Mouse (Mus musculus): ENCODE results near the gene Cdk5r2. TPM values are rescaled to one million over a fixed set of nuclear protein-coding genes. Genes with fewer than 3 reads are reported as not detected.

Gene Cdk5r2
- total and polyA plus RNA-seq, 3 experiments: 0.04 to 0.24 TPM; not detected in 1

DNA sequence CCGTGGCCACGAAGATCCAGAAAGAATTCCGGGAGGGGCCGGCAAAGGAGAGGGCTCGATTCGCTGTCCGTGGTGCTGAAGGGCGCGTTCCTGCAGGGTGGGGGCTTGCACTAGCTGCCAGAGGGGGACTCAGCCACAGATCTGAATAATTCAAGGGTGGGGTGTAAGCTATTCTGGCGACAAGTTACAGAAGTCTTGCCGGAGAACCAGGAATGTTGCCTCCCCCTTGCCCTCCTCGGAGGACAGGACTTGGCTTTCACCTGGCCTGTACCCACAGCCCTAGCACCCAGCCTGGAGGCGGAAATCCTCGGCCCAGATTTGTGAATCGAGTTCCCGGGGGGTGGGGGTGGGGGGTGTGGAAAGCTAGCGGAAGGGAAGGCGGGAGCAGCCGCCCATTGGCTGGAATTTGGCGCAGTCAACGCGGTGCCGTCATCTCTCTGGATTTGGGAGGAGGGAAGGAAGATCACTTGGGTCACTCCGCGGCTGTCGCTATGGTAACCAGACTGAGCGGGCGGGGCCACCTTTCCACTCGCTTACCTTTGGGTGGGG, 3.5 kb downstream of the Cdk5r2 start:
- TF ChIP-seq CHD1 (IDR thresholded peaks at IDR 0.05; ENCODE audit: low read depth, low read length) (no peak), HCFC1 (IDR thresholded peaks at IDR 0.05; ENCODE audit: low read depth, low read length) (no peak), JUN (IDR thresholded peaks at IDR 0.05; ENCODE audit: insufficient read depth, low read depth, low read length) (no peak), MEF2A (IDR thresholded peaks at IDR 0.05; ENCODE audit: borderline replicate concordance, low read depth, low read length) (no peak), ZMIZ1 (IDR thresholded peaks at IDR 0.05; ENCODE audit: low read depth, low read length) (no peak), MAX (IDR thresholded peaks at IDR 0.05; ENCODE audit: low read length) (no peak), KAT2A (IDR thresholded peaks at IDR 0.05; ENCODE audit: insufficient replicate concordance, low read length) (no peak), MXI1 (IDR thresholded peaks at IDR 0.05; ENCODE audit: low read depth, low read length) (no peak), ZC3H11A (IDR thresholded peaks at IDR 0.05; ENCODE audit: low read depth, low read length) (no peak), SMC3 (IDR thresholded peaks at IDR 0.05; ENCODE audit: low read depth, low read length) (no peak), NELFE (IDR thresholded peaks at IDR 0.05; ENCODE audit: low read depth, low read length) (no peak), BHLHE40 (IDR thresholded peaks at IDR 0.05; ENCODE audit: low read depth, low read length) (no peak), RAD21 (IDR thresholded peaks at IDR 0.05; ENCODE audit: low read depth, low read length) (no peak)
- DNase-seq (ENCODE audit: extremely low read depth): no peak
- Histone ChIP-seq H3K4me3 (replicated peaks in 1 of 3; ENCODE audit: low read depth in 2 of 3, low read length in 2 of 3, poor library complexity in 1 of 3) (no peak overlapping the region), H3K36me3 (replicated peaks in 1 of 2; ENCODE audit: control insufficient read depth in 1 of 2, insufficient read depth in 1 of 2, low read length in 1 of 2) (no peaks in the 10 kb centered on the region), H3K27me3 (replicated peaks) (no peaks in the 10 kb centered on the region), H3K27ac (ENCODE audit: insufficient read depth, low read depth) (no peak overlapping the region), H3K4me2 (ENCODE audit: insufficient read depth, low read depth, poor library complexity, severe bottlenecking) (no peak overlapping the region), H3K4me1 (ENCODE audit: control insufficient read depth in 1 of 2, insufficient read depth in 2 of 2) (peaks cover 3 to 26% of the 10 kb centered on the region in 2 experiments; a peak in 3 of 4 replicates), H3K9ac (ENCODE audit: insufficient read depth, low read depth) (no peak overlapping the region), H3K9me3 (replicated peaks; ENCODE audit: low read length) (peaks cover 14% of the 10 kb centered on the region), H3K79me2 (replicated peaks; ENCODE audit: control insufficient read depth, extremely low read depth, insufficient read depth, poor library complexity, severe bottlenecking) (no peaks in the 10 kb centered on the region)
- dilution Hi-C loops (cut with MboI; ENCODE audit: extremely low pct_ligation_motif_present, extremely low pct_unique_long_range_greater_than_20kb, low sequenced_read_pairs) (no loop called here), in situ Hi-C loops (cut with MboI; ENCODE audit: low pct_ligation_motif_present, low pct_unique_long_range_greater_than_20kb, low sequenced_read_pairs) (no loop called here)

DNA sequence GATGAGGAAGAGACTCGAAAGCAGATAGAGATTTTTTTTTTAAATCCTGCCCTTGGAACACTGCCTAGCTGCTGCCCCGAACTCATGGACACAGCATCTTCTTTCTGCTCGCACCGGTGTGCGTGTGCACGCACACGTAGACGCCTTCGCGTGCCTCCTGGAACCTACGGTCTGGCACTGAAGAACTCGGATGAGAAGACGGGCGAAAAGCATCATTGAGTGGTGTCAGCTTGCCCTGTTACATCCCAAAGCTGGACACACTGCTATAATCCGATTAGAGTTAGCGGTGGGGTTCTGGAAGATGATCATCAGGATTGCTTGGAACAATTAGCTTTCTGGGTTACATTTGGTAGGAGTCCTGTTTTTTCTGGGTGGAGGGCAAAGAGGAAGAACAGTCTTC, 4.1 kb downstream of the Cdk5r2 start:
- no peaks in the 10 kb centered on the region for H3K27me3 ChIP-seq (replicated peaks)
- TF ChIP-seq SIN3A (IDR thresholded peaks at IDR 0.05; ENCODE audit: low read length) (no peak), UBTF (IDR thresholded peaks at IDR 0.05; ENCODE audit: low read depth, low read length) (no peak), ETS1 (conservative IDR thresholded peaks at IDR 0.05; ENCODE audit: low read depth, low read length) (no peak), USF2 (conservative IDR thresholded peaks at IDR 0.05; ENCODE audit: low read depth, low read length) (no peak), TCF12 (IDR thresholded peaks at IDR 0.05; ENCODE audit: low read depth, low read length) (no peak), CHD2 (IDR thresholded peaks at IDR 0.05; ENCODE audit: low read length) (no peak), EP300 (IDR thresholded peaks at IDR 0.05; ENCODE audit: low read length) (no peak), RAD21 (IDR thresholded peaks at IDR 0.05; ENCODE audit: low read depth, low read length) (no peak), E2F4 (IDR thresholded peaks at IDR 0.05; ENCODE audit: insufficient replicate concordance, low read depth, low read length) (no peak), MEF2A (IDR thresholded peaks at IDR 0.05; ENCODE audit: borderline replicate concordance, low read depth, low read length) (no peak), JUN (IDR thresholded peaks at IDR 0.05; ENCODE audit: insufficient read depth, low read depth, low read length) (no peak)
- H3K9me3 ChIP-seq (replicated peaks; ENCODE audit: low read length): peaks cover 14% of the 10 kb centered on the region
- no peak overlapping the region for H3K9ac ChIP-seq (ENCODE audit: insufficient read depth, low read depth)
- in situ Hi-C loops (cut with MboI; ENCODE audit: low pct_ligation_motif_present, low pct_unique_long_range_greater_than_20kb, low sequenced_read_pairs): no loop called here
- H3K4me3 ChIP-seq (replicated peaks in 1 of 3; ENCODE audit: low read depth in 2 of 3, low read length in 2 of 3, poor library complexity in 1 of 3): no peak overlapping the region
- no peak for DNase-seq (ENCODE audit: extremely low read depth)
- H3K27ac ChIP-seq (ENCODE audit: insufficient read depth, low read depth): no peak overlapping the region
- peaks cover 3 to 25% of the 10 kb centered on the region in 2 experiments; a peak in 3 of 4 replicates for H3K4me1 ChIP-seq (ENCODE audit: control insufficient read depth in 1 of 2, insufficient read depth in 2 of 2)
- no peaks in the 10 kb centered on the region for H3K79me2 ChIP-seq (replicated peaks; ENCODE audit: control insufficient read depth, extremely low read depth, insufficient read depth, poor library complexity, severe bottlenecking)
- peak overlapping the region; percentile 18; the same call in 1 of the 2 replicates for H3K4me2 ChIP-seq (ENCODE audit: insufficient read depth, low read depth, poor library complexity, severe bottlenecking)
- no peaks in the 10 kb centered on the region for H3K36me3 ChIP-seq (replicated peaks in 1 of 2; ENCODE audit: control insufficient read depth in 1 of 2, insufficient read depth in 1 of 2, low read length in 1 of 2)
- dilution Hi-C loops (cut with MboI; ENCODE audit: extremely low pct_ligation_motif_present, extremely low pct_unique_long_range_greater_than_20kb, low sequenced_read_pairs): no loop called here
